Mouse (Mus musculus): ENCODE measurements at regions not wholly inside any gene's neighbourhood (a gene's known extent, or its start where the extent isn't known, plus 50 kb on each side); places are given as distances from the start of the nearest gene placed in this dataset.

DNA sequence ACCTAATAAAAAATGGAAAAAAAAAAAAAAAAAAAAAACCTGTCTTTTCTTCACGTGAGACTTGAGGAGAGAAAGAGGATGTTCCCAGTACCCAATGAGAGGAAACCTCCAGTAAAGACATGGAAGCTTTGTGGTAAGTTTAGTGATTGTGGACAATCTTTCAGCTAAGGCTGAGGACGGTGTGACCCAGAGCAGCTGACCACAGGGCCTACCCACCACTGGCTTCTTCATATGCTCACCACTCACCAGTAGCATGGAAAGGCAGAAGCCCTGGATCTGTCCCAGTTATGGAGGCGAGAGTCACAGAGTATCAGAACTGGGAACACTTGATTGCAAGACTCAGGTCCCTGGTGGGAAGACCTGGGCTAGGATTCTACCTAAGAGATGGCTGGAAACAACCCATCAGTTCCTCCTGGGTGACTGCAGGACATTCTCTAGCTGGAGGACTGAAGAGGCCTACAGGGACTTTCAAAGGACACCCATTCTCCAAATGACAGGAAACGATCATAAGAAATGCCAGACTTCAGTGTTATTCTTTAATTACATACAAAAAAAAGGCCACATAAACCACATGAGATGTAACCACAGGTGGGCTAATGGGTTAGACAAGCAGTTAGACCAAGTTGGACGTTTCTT is 271.8 kb downstream of the Maf start:
- no peak for TF ChIP-seq EP300 (IDR thresholded peaks at IDR 0.05; ENCODE audit: low read depth)
- no peak for TF ChIP-seq CTCF (IDR thresholded peaks at IDR 0.05; ENCODE audit: low read depth)

Data from liver, postnatal 0 days (tissue).